Mouse (Mus musculus): ENCODE measurements around the gene Prrc2a. TPM values are rescaled to one million over a fixed set of nuclear protein-coding genes. Genes with fewer than 3 reads are reported as not detected.

Prrc2a gene
- total and polyA plus RNA-seq, 3 experiments: 71.0 to 663 (median 87.6) TPM

- TF ChIP-seq CHD1 (IDR thresholded peaks at IDR 0.05; ENCODE audit: low read depth, low read length): no peak
- peak; percentile 34; the same call in 1 of the 2 replicates for TF ChIP-seq ETS1 (IDR thresholded peaks at IDR 0.05; ENCODE audit: low read depth, low read length)
- peak; percentile 92 for TF ChIP-seq ZNF384 (IDR thresholded peaks at IDR 0.05; ENCODE audit: low read depth, low read length)
- TF ChIP-seq MAX (IDR thresholded peaks at IDR 0.05; ENCODE audit: low read length): peak; percentile 34; the same call in 1 of the 2 replicates
- TF ChIP-seq NELFE (IDR thresholded peaks at IDR 0.05; ENCODE audit: low read depth, low read length): peak; percentile 72
These were observed at the start of gene Prrc2a (continued) for GRCm38 (mm10) chr17:35164568-35165450.

GRCm38 (mm10) chr17:35213071-35213470, 48.4 kb upstream of the Prrc2a start:
- TF ChIP-seq MXI1 (IDR thresholded peaks at IDR 0.05; ENCODE audit: low read depth, low read length) (no peak), MAFK (IDR thresholded peaks at IDR 0.05; ENCODE audit: borderline replicate concordance, low read depth, low read length) (no peak), UBTF (IDR thresholded peaks at IDR 0.05; ENCODE audit: borderline replicate concordance, insufficient read depth, low read depth, low read length) (no peak), MAX (IDR thresholded peaks at IDR 0.05; ENCODE audit: low read length) (no peak), TCF12 (IDR thresholded peaks at IDR 0.05; ENCODE audit: low read depth, low read length) (no peak), CHD2 (IDR thresholded peaks at IDR 0.05; ENCODE audit: low read length) (no peak), ZMIZ1 (IDR thresholded peaks at IDR 0.05; ENCODE audit: low read depth, low read length) (no peak), SIN3A (IDR thresholded peaks at IDR 0.05; ENCODE audit: low read length) (no peak), CHD1 (IDR thresholded peaks at IDR 0.05; ENCODE audit: low read depth, low read length) (no peak), RCOR1 (IDR thresholded peaks at IDR 0.05; ENCODE audit: low read depth, low read length) (no peak), NELFE (IDR thresholded peaks at IDR 0.05; ENCODE audit: low read depth, low read length) (no peak), ZC3H11A (IDR thresholded peaks at IDR 0.05; ENCODE audit: low read depth, low read length) (no peak), MYB (IDR thresholded peaks at IDR 0.05; ENCODE audit: low read depth, low read length) (no peak), ELF1 (IDR thresholded peaks at IDR 0.05; ENCODE audit: low read depth, low read length) (no peak), GATA1 (IDR thresholded peaks at IDR 0.05; ENCODE audit: low read depth, low read length) (no peak), TAL1 (IDR thresholded peaks at IDR 0.05; ENCODE audit: low read length) (no peak)
- no peak overlapping the region for H3K9ac ChIP-seq (ENCODE audit: control insufficient read depth, low read depth, low read length, poor library complexity, severe bottlenecking)
- no peak overlapping the region for H3K4me3 ChIP-seq (ENCODE audit: control insufficient read depth in 1 of 2, insufficient read depth in 1 of 2, low read depth in 2 of 2, low read length in 2 of 2)
- DNase-seq (ENCODE audit: low read depth, low spot score): no peak
- no peaks in the 10 kb centered on the region for H3K27me3 ChIP-seq (ENCODE audit: control insufficient read depth in 1 of 2, insufficient read depth in 2 of 2, low read length in 2 of 2)
- H3K9me3 ChIP-seq (replicated peaks; ENCODE audit: insufficient read depth, low read length): no peaks in the 10 kb centered on the region
- no peak overlapping the region for H3K27ac ChIP-seq (ENCODE audit: control insufficient read depth, low read depth, low read length)
- H3K4me1 ChIP-seq (ENCODE audit: control insufficient read depth in 1 of 2, insufficient read depth in 2 of 2, low read length in 2 of 2): peaks cover 7 to 28% of the 10 kb centered on the region in 2 experiments
- peaks cover 0 to 18% of the 10 kb centered on the region in 2 experiments; a peak in 2 of 4 replicates for H3K36me3 ChIP-seq (ENCODE audit: control insufficient read depth in 1 of 2, insufficient read depth in 2 of 2, low read length in 2 of 2)
- H3K79me2 ChIP-seq (ENCODE audit: control insufficient read depth, insufficient read depth, low read length, poor library complexity): no peaks in the 10 kb centered on the region; the same call in 1 of the 2 replicates
